Mouse (Mus musculus) CD4-positive, CD25-positive, alpha-beta regulatory T cell, adult 2 months (primary cell): ENCODE data around the gene Fgfr4.

Experiments
- DNase-seq: peaks from one replicate; pipeline ENCODE4 v3.0.0-alpha.2; 2012; ENCODE audit warnings: low read depth, low spot score

Fgfr4 gene

GRCm38 (mm10) chr13:55210193-55210970, 57.9 kb downstream of the Fgfr4 start:
- DNase-seq: no peak

- DNase-seq: no peak
Observed at GRCm38 (mm10) chr13:55210971-55211220, 58.5 kb downstream of the Fgfr4 start.

- peak; percentile 96 for DNase-seq
Observed at GRCm38 (mm10) chr13:55211221-55212010, 59.0 kb downstream of the Fgfr4 start.

- DNase-seq: peak; percentile 77
Observed at GRCm38 (mm10) chr13:55212011-55212360, 59.5 kb downstream of the Fgfr4 start.

- DNase-seq: peak; percentile 81
Observed at GRCm38 (mm10) chr13:55212361-55213137, 60.1 kb downstream of the Fgfr4 start.

- no peak for DNase-seq
Observed at GRCm38 (mm10) chr13:55213138-55213806, 60.8 kb downstream of the Fgfr4 start.
